Mouse (Mus musculus) hindbrain, embryonic 16.5 days (tissue): ENCODE data around the gene Ehmt2. TPM values are rescaled to one million over a fixed set of nuclear protein-coding genes. Genes with fewer than 3 reads are reported as not detected.

Source experiments
- ATAC-seq: fragments of 200-750 bp; cut with Nextera tagmentation; 2 replicates; pipeline ENCODE4 v1.8.0; 2017; ENCODE audit warnings: moderate TSS enrichment, moderate library complexity
- H3K27ac ChIP-seq: fragments of 300-500 bp; sonication (generic); 2 replicates; pipeline ENCODE4 v1.5.1; 2014; ENCODE audit warnings: low read depth, mild to moderate bottlenecking, control low read depth, low read length, moderate library complexity
- H3K27me3 ChIP-seq: fragments of 300-500 bp; sonication (generic); replicated peaks from 2 replicates; pipeline ENCODE4 v1.6.1; 2014; ENCODE audit warnings: low read length; ENCODE audit not compliant: control insufficient read depth, insufficient read depth
- H3K36me3 ChIP-seq: fragments of 300-500 bp; sonication (generic); 2 replicates; pipeline ENCODE4 v1.6.1; 2014; ENCODE audit warnings: mild to moderate bottlenecking, low read length, moderate library complexity, mixed read lengths; ENCODE audit not compliant: control insufficient read depth, insufficient read depth
- H3K4me1 ChIP-seq: fragments of 300-500 bp; sonication (generic); 2 replicates; pipeline ENCODE4 v1.6.1; 2014; ENCODE audit warnings: low read depth, low read length; ENCODE audit not compliant: control insufficient read depth, insufficient read depth
- H3K4me2 ChIP-seq: fragments of 300-500 bp; sonication (generic); 2 replicates; pipeline ENCODE4 v1.6.1; 2014; ENCODE audit warnings: mild to moderate bottlenecking, low read length, control low read depth, moderate library complexity
- H3K4me3 ChIP-seq: fragments of 300-500 bp; sonication (generic); 2 replicates; pipeline ENCODE4 v1.5.1; 2014; ENCODE audit warnings: mild to moderate bottlenecking, low read length, control low read depth, moderate library complexity
- H3K9ac ChIP-seq: fragments of 300-500 bp; sonication (generic); 2 replicates; pipeline ENCODE4 v1.6.1; 2014; ENCODE audit warnings: low read depth, mild to moderate bottlenecking, control low read depth, low read length, moderate library complexity
- H3K9me3 ChIP-seq: fragments of 300-500 bp; sonication (generic); 2 replicates; pipeline ENCODE4 v1.6.1; 2014; ENCODE audit warnings: mild to moderate bottlenecking, low read length, moderate library complexity; ENCODE audit not compliant: control insufficient read depth
- WGBS: fragments of 180-500 bp; shearing (Covaris S2); extraction: QIAGEN DNeasy Blood & Tissue Kit; methylation state at CpG from one replicate; pipeline ENCODE4 v1.1.7; 2014; 5-methylcytosine and 5-hydroxymethylcytosine counted together
- polyA plus RNA-seq: library from polyadenylated mRNA; unstranded; fragments of >200 nt; fragmentation: Nextera tagmentation; extraction: Ambion mirVana; gene quantifications from 2 replicates; pipeline ENCODE4 v1.2.1, GENCODE M21; 2015

The Ehmt2 gene
- polyA plus RNA-seq, 1 experiment from 2014 or later: 81.9 TPM

DNA sequence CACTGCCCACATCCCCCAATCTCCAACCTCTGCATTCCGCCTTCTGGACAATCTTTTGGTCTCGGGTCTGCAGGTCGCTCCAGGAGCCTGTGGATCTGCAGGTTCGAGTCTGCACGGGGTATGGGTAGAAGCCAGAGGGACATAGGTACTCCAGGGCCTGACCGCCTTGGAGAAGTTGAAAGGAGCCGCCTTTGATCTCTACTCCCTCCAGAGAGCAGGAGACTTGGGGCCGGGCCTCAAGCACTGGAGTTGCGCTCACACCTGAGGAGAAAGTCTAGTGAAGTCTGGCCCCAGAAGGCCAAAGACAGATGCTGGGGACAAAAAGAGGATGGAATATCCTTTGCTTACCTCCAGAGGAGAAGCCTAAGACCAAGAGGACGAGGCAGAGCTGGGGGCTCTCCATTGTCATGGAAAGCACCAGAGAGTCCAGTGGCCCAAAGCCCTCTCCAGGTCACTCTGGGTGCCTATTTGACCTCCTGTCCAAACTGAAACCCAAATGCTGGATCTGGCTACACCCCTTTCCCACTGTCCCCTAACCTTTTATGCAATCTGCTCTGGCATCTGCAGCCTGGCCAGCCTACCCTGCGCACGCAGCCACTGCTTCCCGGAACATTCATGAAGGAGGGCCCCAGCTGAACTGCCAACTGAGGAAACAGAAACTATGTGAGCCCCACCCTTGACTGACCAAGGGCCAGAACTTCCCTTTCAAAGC, 36.4 kb upstream of the Ehmt2 start:
- Histone ChIP-seq H3K4me1 (no peaks in the 10 kb centered on the region), H3K4me2 (no peak overlapping the region), H3K9me3 (no peaks in the 10 kb centered on the region), H3K9ac (no peak overlapping the region; the same call in 1 of the 2 replicates), H3K27ac (no peak overlapping the region), H3K36me3 (no peaks in the 10 kb centered on the region), H3K27me3 (no peaks in the 10 kb centered on the region), H3K4me3 (no peak overlapping the region)
- 69% methylated on average over 13 of the region's 13 CpGs for WGBS
- no peak for ATAC-seq

GRCm38 (mm10) chr17:34862416-34863081, 35.7 kb upstream of the Ehmt2 start, which contains the start of gene Cfb:
Cfb (minus strand) TSS chr17:34862518.
- no peak for ATAC-seq
- 67% methylated on average over 8 of the region's 8 CpGs for WGBS

GRCm38 (mm10) chr17:34865981-34866380, 32.3 kb upstream of the Ehmt2 start:
- no peaks in the 10 kb centered on the region for H3K36me3 ChIP-seq
- no peak overlapping the region for H3K27ac ChIP-seq
- no peaks in the 10 kb centered on the region for H3K4me1 ChIP-seq
- WGBS: 70% methylated on average over 7 of the region's 7 CpGs
- no peak overlapping the region for H3K4me3 ChIP-seq
- no peaks in the 10 kb centered on the region for H3K27me3 ChIP-seq
- H3K9ac ChIP-seq: no peak overlapping the region
- H3K4me2 ChIP-seq: no peak overlapping the region
- ATAC-seq: no peak
- no peaks in the 10 kb centered on the region for H3K9me3 ChIP-seq

More at GRCm38 (mm10) chr17:34862416-34863081, 35.7 kb upstream of the Ehmt2 start, which contains the start of gene Cfb:
- Histone ChIP-seq H3K4me2 (no peak within 1 kb of the TSS), H3K36me3 (no peaks in the 10 kb centered on the region), H3K9me3 (no peaks in the 10 kb centered on the region), H3K27ac (no peak within 1 kb of the TSS), H3K4me1 (no peaks in the 10 kb centered on the region), H3K9ac (no peak within 1 kb of the TSS; the same call in 1 of the 2 replicates), H3K4me3 (no peak within 1 kb of the TSS), H3K27me3 (no peaks in the 10 kb centered on the region)

- Histone ChIP-seq H3K4me2 (no peak overlapping the region), H3K4me1 (no peaks in the 10 kb centered on the region), H3K9me3 (no peaks in the 10 kb centered on the region), H3K9ac (no peak overlapping the region), H3K4me3 (no peak overlapping the region), H3K27ac (no peak overlapping the region), H3K27me3 (no peaks in the 10 kb centered on the region), H3K36me3 (no peaks in the 10 kb centered on the region)
- 90% methylated on average over 6 of the region's 6 CpGs for WGBS
- ATAC-seq: no peak
Observed at GRCm38 (mm10) chr17:34874321-34874720, 23.9 kb upstream of the Ehmt2 start.

DNA sequence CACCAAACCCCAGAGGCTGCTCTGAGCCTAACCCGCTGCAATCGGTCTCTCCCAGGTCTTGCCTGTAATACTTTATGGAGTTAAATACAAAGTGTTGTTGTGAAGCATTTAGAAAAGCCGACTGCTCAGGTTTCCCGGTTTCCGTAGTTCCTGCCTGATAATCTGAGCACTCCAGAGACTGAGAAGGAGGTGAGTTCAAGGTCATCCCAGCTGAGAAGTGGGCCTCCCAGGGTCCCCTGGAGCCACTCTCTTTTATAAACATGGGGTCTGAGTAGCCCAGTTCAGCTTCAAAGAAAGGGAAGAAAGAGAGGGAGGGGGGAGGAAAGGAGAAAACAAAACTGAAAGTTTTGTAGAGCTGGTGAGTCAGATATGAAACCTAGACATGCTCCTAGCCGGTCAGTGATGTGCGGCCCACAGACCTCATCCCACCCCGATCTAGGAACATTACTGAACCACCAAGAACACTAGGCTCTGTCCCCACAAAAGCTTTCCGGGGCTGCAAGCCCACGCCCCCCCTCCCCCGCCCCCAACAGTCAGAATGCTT, 18.9 kb upstream of the Ehmt2 start, which contains the start of gene Zbtb12:
TSS of gene Zbtb12 (plus strand) at position 148 of the 544 bp plus-strand sequence.
- Histone ChIP-seq H3K27me3 (no peaks in the 10 kb centered on the region), H3K4me1 (no peaks in the 10 kb centered on the region), H3K9me3 (no peaks in the 10 kb centered on the region), H3K4me3 (no peak within 1 kb of the TSS), H3K27ac (no peak within 1 kb of the TSS), H3K36me3 (no peaks in the 10 kb centered on the region), H3K4me2 (no peak within 1 kb of the TSS), H3K9ac (no peak within 1 kb of the TSS)
- 60% methylated on average over 11 of the region's 11 CpGs for WGBS
- ATAC-seq: no peak

- H3K9me3 ChIP-seq: no peaks in the 10 kb centered on the region
- no peak for ATAC-seq
- H3K36me3 ChIP-seq: no peaks in the 10 kb centered on the region
- no peak overlapping the region for H3K4me2 ChIP-seq
- no peak overlapping the region for H3K9ac ChIP-seq
- no peak overlapping the region for H3K4me3 ChIP-seq
- H3K4me1 ChIP-seq: no peaks in the 10 kb centered on the region
- no peak overlapping the region for H3K27ac ChIP-seq
- H3K27me3 ChIP-seq: no peaks in the 10 kb centered on the region
Observed at GRCm38 (mm10) chr17:34881166-34881565, 17.1 kb upstream of the Ehmt2 start.

DNA sequence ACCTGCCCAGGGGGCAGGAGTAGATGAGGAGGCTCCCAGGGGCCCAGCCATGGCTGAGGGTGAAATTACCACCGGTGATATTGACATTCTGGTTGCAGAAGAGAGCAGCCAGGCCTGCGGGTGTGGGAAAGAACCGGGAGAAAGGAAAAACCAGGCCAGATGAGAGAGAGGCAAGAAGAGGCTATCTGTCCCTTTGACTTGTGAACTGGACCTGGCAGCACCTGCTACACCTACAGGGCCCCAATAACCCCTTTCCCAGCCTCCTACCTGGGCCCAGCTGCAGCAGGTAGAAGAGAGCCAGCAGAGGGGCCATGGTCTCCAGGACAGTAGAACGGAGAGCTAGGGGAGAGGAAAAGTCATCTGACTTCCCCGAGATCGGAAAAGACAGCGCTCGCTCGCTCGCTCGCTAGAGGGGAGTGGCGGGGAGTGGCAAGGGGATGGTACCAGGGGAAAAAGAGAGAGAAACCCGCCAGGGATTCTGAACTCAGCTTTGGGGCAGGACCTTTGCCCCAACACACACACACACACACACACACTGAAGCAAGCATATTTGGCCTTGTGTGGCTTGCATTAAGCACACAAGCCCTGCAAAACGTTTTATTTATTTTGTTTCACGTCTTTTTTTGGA, 16.5 kb upstream of the Ehmt2 start, which contains the start of gene Gm20547:
TSS of gene Gm20547 (minus strand) at position 360 of the 628 bp plus-strand sequence.
- Histone ChIP-seq H3K27me3 (no peaks in the 10 kb centered on the region), H3K27ac (no peak within 1 kb of the TSS), H3K9me3 (no peaks in the 10 kb centered on the region), H3K4me2 (no peak within 1 kb of the TSS), H3K4me1 (no peaks in the 10 kb centered on the region), H3K4me3 (no peak within 1 kb of the TSS), H3K36me3 (no peaks in the 10 kb centered on the region), H3K9ac (no peak within 1 kb of the TSS)
- ATAC-seq: no peak
- 14% methylated on average over 15 of the region's 15 CpGs for WGBS

DNA sequence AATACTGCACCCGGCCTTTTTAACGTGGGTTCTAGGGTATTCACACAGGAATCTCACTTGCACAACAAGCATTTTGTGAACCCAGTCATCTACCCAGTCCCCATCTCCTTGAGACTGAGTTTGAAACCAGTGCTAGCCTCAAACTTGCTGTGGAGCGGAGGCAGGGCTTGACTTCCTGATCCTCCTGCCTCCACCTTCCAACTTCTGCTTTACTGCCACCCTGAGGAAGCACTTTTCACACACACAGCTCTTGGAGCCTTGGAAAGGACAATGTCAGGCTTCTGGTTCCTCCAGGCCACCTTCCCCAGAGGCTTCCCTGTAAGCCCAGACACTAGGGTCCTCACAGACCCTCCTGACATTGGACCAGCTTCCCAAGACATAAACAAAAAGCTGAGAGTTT, 14.9 kb upstream of the Ehmt2 start:
- Histone ChIP-seq H3K9me3 (no peaks in the 10 kb centered on the region), H3K9ac (no peak overlapping the region), H3K27me3 (no peaks in the 10 kb centered on the region), H3K36me3 (no peaks in the 10 kb centered on the region), H3K4me1 (no peaks in the 10 kb centered on the region), H3K27ac (no peak overlapping the region), H3K4me3 (no peak overlapping the region), H3K4me2 (no peak overlapping the region)
- no peak for ATAC-seq
- WGBS: 70% methylated on average over 3 of the region's 3 CpGs

- Histone ChIP-seq H3K27ac (no peak overlapping the region), H3K27me3 (no peaks in the 10 kb centered on the region), H3K4me2 (no peak overlapping the region), H3K36me3 (no peaks in the 10 kb centered on the region), H3K4me1 (no peaks in the 10 kb centered on the region), H3K9ac (no peak overlapping the region), H3K4me3 (no peak overlapping the region), H3K9me3 (no peaks in the 10 kb centered on the region)
- no peak for ATAC-seq
- WGBS: 85% methylated on average over 6 of the region's 6 CpGs
Observed at GRCm38 (mm10) chr17:34884704-34885103, 13.6 kb upstream of the Ehmt2 start.
